Mouse (Mus musculus): Measurements from ENCODE around the gene Cbx7.

Gene Cbx7

DNA sequence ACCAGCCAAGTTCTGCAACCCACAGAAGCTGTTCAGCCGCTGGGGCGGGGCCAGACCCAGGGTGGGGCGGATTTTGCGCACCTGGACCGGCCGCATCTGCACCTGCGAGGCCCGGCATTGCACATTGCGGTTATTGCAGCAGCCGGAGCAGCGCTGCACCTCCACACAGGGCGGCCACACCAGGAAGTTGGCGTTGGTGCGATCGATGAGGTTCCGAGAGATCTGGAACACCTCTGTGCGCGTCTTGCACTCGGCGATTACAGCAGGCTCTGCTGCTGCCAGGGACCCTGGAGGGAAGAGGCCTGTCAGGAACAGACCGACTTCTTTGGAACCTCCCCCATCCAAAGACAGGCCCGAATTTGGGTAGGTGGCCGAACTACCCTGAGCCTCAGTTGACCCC lies 30.7 kb upstream of the Cbx7 start:
- no peak for DNase-seq (ENCODE audit: low spot score)

DNA sequence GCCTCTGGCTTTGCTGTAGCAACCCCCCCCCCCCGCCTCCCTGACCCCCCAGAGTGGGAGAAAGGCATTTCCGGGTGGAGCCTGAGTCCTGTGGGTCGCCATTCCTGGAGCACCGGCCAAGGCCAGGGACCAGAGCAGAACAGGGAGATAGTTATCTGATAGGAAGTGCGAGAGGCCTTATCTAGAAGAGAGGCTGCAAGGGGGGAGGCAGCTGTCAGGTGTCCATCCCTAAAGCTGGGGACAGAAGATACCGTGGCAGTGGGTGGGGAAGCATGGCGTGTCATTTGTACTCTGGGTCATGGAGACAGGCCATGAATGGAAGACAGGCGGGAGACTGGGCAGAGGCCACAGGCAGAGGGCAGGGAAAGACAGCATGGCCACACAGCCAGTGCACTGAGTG lies 29.8 kb upstream of the Cbx7 start:
- DNase-seq (ENCODE audit: low spot score): no peak

DNA sequence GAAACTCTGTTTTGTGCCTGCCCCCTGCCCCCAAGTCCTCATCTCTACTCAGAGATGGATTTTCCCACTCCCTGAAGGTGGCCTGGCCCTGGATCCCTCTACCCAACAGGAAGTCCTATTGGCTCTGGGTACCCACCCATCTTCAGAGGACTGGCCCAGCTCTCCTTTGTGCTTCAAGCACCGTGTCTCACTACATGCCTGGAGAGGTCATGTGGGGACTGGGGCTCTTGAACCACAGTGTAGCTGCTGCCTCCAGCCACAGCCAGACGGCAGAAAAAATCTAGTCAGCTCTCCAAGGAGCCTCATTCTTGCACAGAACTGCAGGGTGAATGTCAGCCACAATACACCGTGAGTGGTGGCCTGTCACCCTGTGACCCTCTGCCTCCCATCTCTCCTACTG lies 27.1 kb upstream of the Cbx7 start:
- DNase-seq (ENCODE audit: low spot score): no peak

DNA sequence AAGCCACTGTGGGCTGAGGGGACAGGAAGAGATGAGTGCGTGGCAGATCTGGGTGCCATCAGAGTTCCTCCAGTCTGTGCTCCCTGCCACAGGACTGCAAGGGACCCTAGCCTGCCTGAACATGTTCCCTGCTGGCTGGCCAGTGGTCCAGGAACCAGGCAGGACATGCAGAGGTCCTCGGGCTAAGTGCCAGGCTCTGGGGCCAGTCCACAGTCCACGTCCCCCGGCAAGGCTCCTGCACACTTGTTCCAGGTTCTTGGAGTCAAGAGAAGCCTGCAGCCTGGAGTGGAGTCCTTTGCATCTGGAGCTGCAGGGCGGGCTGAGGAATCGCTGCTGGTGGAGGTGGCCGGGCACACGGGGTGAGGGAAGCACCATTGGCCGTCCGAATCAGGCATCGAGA lies 25.9 kb upstream of the Cbx7 start:
- no peak for DNase-seq (ENCODE audit: low spot score)

DNA sequence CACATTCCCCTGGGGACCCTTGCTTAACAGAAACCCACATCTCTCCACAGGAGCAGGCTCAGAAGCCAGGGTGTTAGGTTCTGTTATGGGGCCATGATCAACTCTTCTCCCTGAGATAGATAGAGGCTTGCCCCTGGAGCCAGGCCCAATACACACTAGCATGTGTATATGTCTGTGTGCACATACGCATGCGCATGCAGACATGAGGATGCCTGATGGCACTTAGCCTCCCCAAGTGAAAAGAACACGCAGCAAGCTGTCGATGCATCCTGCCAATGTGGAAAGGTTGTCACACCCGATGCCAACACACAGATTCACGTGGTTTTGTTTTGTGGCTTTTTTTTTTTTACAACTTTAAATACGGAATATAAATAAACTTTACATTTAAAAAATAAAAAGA lies 24.6 kb upstream of the Cbx7 start:
- no peak for DNase-seq (ENCODE audit: low spot score)

DNA sequence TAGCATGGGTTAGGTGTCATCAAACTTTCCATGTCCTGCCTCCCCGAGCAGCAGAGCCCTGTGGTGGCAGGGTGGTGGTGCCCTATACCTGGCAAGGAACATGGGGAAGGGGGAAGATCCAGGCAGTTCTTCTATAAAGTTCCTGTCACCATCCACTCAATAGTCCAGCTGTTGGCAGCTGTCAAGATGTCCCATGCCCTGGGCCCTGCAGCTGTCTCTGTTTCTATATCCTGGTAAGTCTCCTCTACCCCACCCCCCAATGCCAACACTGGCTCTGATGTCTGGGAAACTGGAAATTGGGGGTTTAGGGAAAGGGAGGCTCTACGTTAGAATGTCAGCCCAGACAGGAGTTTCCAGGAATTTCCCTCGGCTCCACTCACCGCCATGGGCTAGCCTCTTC lies 23.6 kb upstream of the Cbx7 start:
- DNase-seq (ENCODE audit: low spot score): no peak

DNA sequence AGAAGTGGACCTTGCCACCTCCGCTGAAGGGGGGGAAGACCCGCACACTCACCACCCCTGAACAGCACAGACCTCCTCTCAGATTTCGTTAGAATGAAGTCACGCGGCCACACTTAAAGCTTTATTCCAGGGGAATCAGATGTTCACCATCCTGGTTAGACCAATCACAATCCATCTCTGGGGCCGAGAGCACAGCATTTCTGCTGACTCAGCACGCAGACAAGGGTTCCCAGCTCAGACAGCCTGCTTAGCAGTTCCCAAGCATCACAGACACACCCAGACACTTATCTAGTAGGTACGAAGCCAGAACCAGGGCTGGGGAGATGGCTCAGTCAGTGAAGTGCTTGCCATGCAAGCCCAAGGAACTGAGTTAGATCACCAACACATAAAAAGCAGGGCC lies 15.3 kb upstream of the Cbx7 start:
- no peak for DNase-seq (ENCODE audit: low spot score)

DNA sequence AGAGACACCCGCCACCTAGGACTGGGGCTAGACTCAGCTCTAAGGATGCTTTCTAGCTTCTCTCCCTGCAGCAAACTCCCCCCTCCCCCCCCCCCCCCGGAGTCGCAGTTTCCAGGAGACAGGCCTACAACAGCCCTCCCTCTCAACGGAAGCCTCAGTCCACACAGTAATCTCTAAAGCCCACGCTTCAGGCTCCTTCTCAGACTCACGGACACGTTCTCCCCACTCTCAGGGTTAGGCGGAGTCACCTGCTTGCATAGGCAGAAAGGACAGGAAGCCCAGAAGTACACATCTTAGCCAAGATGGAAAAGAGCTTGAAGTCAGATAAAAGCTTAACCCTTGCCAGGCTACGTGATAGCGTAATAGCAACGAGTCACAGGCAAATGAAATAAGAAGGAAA lies 14.6 kb upstream of the Cbx7 start:
- no peak for DNase-seq (ENCODE audit: low spot score)

DNA sequence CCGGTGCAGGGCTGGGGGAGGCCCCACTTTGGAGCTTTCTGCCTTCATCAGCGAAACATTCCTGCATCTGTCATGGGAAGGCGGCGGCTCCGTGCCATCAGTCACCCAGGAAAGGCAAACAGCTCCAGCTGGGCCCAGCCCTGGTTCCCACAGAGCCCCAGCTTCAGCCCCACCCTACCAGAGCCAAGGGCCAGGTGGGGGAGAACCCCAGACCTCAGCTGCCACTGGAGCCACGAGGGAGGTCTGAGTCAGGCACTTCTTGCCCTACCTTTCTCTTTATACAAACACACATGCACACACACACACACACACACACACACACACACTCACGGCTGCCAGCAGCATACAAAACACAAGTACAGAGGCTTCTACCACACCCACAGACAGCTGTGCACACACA lies 13.2 kb upstream of the Cbx7 start:
- no peak for DNase-seq (ENCODE audit: low spot score)

DNA sequence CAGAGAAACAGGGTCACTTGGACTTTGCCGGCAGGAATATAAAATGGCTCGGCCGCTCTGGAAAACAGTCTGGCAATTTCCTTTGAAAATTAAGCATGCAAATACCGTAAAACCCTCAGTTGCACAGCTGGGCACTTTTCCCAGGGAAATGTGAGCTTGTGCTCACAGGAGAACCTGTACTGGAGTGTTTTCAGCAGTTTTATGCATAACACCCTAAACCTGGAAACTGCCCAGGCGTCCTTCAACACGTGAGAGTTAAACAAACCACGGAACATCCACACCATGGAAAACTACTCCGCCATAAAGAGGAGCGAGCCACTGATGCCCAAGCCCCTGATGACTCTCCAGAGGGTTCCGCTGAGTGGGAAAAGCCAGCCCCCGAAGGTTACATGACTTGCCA lies 9.8 kb upstream of the Cbx7 start:
- DNase-seq (ENCODE audit: low spot score): no peak

DNA sequence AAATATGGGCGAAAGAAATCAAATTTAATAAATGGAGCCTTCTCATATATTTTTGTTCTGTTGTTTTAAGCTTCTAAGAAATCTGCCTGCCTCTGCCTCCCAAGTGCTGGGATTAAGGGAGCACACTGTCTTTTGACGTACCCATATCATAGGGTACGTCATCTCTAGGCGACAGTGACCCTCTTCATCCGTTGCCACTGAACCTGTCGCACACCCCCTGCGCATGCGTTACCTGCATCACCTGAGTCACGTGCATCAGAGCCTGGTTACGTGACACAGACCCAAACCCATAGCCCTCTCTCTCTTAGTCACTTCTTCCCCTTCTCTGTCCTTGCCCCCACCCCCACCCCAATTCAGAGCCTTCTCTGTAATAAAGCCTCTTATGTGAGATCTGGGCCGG lies 1.3 kb upstream of the Cbx7 start:
- DNase-seq (ENCODE audit: low spot score): no peak

DNA sequence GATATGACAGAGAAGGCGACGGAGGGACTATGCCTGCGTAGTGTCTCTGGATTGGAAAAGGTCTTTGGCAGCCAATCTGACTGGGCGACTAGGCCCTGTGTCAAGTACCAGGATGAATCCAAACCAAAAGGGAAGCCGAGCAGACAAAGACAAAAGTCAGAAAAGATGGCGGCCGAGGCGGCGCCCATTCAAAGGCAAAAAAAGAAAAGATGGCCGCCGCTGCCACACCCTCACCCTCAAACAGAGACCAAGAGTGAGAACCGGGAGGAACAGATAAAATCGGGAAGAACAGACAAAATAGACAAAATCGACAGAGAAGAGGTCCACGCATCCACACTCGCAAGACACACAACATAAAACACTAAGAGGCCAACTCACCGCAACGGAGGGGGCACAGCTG lies 428 bp downstream of the Cbx7 start:
- no peak for DNase-seq (ENCODE audit: low spot score)

DNA sequence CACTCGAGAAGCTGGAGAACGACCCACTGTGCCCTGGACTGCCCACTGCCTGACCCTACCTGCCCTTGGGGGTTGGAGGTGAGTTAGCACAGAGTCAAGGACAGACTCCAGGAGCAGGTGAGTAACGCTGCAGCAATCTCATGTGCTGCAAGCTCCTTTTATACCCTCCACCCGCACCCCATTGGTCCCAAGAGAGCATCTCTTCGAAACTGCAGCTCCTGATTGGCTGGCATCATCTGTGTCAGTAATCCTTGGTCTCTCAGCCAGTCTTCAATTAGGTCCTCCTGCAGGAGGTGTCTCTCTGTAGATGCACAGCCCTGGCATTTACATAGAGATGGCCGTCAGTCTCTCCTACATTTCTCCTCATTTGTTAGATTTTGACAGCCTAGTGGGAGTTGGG lies 3.6 kb downstream of the Cbx7 start:
- DNase-seq (ENCODE audit: low spot score): no peak

DNA sequence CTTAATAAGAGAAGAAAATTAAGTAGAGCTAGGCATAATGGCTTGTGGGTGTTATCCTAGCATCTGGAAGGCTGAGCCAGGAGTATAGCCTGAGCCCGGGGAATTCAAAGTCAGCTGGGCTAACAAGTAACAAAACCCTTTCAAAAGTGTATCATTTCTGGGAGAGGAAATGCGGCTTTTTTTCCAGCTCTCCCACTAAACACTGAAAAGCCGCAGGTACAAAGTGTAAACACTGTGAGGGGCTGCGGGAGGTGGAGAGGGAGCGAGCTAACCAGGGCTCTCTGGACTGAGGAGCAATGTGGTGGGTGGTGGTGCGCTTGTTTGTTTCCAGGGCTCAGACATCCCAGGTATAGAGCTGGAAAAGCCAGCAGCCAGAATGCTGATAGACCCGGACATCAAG lies 6.5 kb downstream of the Cbx7 start:
- no peak for DNase-seq (ENCODE audit: low spot score)

DNA sequence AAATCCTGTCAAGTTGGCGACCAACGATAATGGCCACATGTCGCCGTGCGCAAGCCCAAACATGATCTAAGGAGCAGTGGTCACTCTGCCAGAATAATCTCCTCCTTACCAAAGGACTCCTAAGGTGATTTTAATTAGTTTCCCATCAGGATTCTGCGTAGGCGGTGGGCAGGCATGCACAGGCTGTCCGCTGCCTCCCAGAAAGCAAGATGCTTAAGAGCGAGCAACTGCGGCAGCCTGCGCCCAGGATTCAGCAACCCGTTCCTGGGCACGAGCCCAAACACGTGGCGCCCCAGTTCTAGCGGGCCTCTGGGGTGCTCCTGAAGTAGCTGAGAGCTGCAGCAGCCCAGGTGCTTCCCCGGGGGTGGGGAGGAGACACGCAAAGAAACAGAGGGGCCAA lies 8.3 kb downstream of the Cbx7 start:
- DNase-seq (ENCODE audit: low spot score): no peak

DNA sequence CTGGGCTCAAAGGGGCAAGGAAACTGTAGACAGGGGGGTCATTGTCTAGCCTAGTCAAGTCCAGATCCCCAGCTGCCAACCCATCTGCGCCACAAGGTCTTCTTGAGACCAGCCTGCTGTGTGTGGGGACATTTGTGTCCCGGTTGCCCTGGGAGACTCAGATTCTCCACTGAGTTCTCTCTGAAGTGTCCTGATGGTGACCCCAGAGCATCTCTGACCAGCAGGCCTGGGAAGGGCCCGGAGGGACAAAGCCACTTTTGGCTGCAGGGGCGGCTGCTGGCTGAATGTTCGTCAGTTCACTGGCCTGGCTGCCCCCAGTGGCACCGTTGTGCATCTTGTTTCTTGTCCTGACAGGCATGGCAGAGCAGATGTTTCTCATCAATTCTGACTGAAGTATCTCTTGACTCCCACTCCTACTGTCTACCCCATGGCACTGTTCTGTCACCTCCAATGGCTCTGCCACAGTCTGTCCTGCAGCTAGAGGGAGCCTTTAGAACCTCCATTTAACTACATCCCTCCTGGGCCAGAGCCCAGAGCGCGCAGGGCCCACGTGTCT lies 9.5 kb downstream of the Cbx7 start:
- no peak for DNase-seq (ENCODE audit: low spot score)

DNA sequence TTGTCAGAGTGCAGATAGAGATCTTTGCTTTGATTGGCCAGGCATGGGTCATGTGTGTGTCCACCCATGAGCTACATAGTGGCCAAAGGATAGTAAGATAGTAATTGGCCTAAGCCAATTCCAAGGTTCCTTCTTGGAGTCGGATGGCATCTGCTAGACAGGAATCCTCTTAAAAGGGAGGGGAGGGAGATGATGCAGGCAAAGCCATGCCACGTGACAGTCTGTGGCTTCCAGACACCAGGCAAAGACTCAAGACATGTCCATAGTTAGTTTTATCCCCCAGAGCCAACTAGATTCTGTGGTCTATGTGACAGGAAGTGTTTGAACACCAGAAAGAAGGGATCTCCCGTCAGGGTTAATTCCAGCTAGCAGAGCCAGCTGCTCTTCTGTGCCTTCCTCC lies 12.5 kb downstream of the Cbx7 start:
- DNase-seq (ENCODE audit: low spot score): no peak

DNA sequence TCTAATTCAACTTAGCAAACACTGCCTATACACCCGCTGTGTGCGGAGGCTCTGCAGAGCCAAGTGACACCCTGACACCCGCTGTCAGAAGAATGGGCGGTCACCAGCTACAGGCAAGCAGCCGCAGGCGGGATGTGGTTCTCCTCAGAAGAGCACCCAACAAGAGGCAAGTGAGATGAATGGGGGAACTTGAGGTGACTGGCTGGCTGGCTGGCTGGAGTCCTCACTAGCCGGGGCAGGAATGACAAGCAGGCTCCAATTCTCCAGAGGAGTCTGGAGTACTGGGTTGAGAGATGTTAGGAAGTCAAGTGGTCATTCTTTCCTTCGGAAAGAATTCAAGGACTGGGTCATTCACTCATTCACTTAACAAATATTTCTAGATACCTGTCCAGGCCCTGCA lies 14.4 kb downstream of the Cbx7 start:
- DNase-seq (ENCODE audit: low spot score): no peak

DNA sequence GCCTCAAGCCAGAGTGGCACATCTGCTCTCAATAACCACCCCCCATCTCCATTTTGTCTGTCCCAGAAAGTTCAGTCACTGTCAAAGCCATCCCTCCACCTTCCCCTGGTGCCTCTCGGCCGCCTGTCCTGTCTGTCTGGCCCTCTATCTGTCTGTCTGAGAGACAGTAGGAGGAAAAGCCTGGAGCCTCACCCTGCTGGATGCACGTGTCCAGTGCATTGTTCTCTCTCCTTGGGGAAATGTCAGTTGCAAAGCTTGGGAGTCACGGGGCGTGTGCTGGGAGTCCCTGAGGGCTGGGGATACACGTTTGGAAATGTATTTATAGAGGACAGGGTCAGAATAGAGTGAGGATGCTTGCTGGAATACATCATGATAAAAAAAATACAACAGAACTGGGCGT lies 17.4 kb downstream of the Cbx7 start:
- DNase-seq (ENCODE audit: low spot score): no peak

DNA sequence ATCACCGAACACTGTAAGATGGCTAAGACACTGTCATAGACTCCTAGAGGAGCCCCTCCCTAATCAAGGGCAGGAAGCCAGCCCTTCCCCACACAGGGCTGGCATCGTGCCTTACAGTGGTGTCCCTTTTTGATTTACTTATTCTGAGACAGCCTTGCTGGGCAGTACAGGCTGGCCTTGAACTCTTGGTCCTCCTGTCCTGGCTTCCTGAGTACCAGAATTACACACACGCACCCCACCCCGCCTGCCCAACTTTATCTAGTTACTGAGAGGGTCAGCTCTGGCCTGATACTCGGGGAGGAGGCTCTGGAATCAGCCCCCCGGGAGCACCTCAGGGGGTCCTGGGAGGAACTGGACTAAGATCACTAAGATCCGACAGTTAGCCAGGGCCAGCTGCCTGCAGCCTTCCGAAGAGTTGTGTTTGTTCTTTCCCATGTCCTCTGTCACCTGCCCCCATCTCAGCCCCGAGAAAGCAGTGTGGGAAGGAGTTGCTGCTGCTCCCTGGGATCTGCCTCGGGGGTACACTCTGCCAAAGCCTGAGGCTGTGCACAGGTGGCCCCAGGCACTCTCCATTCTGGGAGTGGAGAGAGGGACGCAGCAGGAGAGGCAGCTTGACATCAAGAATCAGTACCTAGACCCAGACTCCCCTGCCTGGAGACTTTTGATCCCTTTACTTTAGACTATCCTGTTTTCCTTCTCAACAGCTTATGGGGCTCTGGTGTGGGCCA lies 18.3 kb downstream of the Cbx7 start:
- peak; percentile 77 for DNase-seq (ENCODE audit: low spot score)

DNA sequence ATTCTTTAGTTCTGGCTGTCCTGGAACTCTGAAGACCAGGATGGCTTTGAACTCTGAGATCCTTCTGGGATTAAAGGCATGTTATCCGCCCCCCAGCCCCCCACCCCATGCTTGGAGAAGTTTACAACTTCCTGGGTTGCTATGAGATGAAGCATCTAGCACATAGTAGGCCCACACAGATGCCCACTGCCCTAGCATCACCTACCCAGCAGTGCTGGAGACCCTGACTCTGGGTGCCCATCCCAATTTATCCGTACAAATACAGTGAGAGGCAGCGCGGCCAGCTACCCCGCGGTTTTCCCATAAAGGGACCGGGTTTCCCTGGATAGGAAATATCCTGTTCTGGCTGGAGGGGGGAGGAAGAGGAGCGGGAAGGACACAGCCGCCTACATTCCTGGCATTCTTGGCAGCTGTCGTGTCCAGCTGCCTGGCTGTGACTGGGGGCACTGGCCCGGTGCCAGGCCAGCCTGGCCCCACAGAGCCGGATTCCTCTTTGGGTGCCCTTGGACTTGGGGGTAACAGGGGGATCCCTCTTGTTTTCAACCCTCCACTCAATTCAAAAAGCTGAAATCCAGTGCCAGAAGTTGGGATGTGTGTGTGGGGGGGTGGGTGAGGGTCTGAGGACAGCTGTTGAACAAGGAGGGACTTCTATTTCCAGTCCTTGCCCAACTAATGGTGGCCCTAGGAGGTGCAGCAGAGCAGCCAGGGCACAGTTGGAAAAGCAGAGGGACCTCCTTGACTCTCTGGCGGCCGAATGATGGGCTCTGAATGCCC lies 19.0 kb downstream of the Cbx7 start:
- no peak for DNase-seq (ENCODE audit: low spot score)

DNA sequence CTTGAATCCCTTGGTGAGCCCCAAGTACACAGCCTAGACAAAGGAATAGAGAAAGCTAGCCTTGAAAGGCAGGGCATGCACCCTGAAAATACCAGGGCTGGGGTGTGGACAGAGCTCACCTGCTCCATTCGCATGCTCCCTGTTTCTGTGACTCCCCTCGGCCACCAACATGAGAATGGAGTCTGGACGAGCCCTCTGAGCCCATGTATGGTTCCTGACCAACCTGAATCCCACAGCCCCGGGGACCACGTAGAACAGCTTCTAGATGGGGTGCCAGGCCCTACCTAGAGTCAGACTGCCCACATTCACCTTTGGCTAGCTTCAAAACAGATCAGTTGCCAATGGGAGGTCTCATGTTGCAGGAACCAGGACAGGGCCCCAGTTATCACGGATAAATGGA lies 19.7 kb downstream of the Cbx7 start:
- DNase-seq (ENCODE audit: low spot score): no peak

DNA sequence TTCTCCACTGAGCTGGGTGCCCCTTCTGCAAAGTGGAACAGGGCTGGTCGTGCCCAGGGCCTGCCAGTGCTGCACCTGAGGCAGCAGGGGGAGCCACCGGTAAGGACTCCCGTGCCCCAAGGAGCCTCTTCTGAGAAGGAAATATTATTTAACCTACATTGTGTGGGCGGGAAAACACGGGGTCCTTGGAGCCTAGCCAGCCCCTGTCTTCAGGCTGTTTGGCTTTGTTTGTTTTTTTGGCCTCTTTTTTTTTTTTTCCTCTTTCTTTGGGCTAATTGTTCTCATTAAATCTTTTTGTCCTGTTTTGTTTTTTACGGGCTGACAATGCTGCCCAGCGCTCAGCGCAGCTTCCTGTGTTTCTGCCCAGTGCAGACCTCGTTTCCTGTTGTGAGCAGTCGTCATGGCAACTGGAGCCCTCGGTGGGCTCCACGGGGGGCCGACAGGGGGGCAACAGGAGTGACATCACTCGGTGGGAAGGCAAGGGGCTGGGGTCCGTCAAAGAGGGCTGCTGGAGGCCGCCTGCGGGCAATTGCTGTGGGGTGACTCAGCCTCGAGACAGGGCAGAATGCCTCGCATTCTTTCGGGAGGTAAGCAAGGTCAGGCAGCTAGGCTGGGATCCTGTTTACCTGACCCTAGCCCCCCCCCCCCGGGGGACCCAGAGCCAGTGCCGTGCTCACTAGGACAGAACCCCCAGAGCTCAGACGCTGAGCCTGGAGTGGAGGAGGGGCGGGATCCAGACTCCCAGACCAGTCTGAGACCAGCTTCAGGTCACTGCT lies 20.5 kb downstream of the Cbx7 start:
- DNase-seq (ENCODE audit: low spot score): peak; percentile 82
